Mouse (Mus musculus): ENCODE results near the gene Gm42878. TPM values are rescaled to one million over a fixed set of nuclear protein-coding genes. Genes with fewer than 3 reads are reported as not detected.
A peak's percentile ranks its signal among the peaks of the same experiment; 100 is the strongest.
"Not testable (repeated sequence)": the region's sequence is repeated elsewhere in the genome, so short reads cannot be mapped to it uniquely, and the experiment has no call there.

Gene Gm42878
- polyA plus RNA-seq, 1 experiment from 2014 or later: not detected

DNA sequence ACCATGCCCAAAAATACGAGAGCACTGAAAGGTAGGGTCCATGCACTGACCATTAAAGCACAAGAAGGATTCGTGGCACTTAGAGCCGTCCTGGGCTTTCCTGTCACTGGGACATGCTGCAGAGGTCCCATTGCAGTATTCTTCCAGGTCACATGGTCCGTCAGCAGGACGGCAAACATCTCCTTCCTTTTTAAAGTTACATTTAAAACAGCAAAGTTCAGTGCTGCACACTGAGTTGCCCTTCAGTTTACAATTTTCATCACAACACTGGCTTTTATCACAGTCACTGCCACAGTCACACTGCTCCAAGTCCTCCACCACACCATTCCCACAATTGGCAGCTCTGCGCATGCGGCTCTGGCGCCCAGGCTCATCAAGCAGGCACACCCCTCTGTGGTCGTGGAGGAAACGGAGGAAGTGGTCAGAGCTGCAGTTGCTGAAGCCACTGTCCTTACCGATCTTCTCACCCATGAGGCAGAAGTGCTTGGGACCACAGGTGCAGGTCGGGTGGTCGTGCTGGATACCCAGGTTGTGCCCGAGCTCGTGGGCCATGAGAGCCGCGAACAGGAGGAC is 43.8 kb downstream of the Gm42878 start:
- H3K4me1 ChIP-seq (ENCODE audit: control insufficient read depth, insufficient read depth, low read length); H3K4me2 ChIP-seq (ENCODE audit: low read depth, severe bottlenecking); H3K4me3 ChIP-seq (ENCODE audit: low read depth, low read length); H3K27me3 ChIP-seq (ENCODE audit: control insufficient read depth, insufficient read depth, low read length); H3K27ac ChIP-seq (replicated peaks; ENCODE audit: low read depth, low read length); ATAC-seq (ENCODE audit: insufficient number of reproducible peaks, low FRiP score, low TSS enrichment, low read depth); H3K9ac ChIP-seq (ENCODE audit: low read length); H3K36me3 ChIP-seq (ENCODE audit: control insufficient read depth, insufficient read depth, low read length); DNase-seq (ENCODE audit: low spot score); H3K9me3 ChIP-seq (ENCODE audit: control insufficient read depth, low read length): not testable (repeated sequence)
- 76% methylated on average over 10 of the region's 17 CpGs for WGBS

GRCm38 (mm10) chr5:121500719-121501118 is 44.6 kb downstream of the Gm42878 start:
- WGBS: 72% methylated on average over 7 of the region's 7 CpGs
- no peak overlapping the region for H3K4me2 ChIP-seq (ENCODE audit: low read depth, severe bottlenecking)

GRCm38 (mm10) chr5:121493305-121493704 is 52.0 kb downstream of the Gm42878 start:
- Histone ChIP-seq H3K27me3 (ENCODE audit: control insufficient read depth, insufficient read depth, low read length) (no peaks in the 10 kb centered on the region), H3K4me2 (ENCODE audit: low read depth, severe bottlenecking) (no peak overlapping the region), H3K9me3 (ENCODE audit: control insufficient read depth, low read length) (no peaks in the 10 kb centered on the region; the same call in 1 of the 2 replicates), H3K36me3 (ENCODE audit: control insufficient read depth, insufficient read depth, low read length) (no peaks in the 10 kb centered on the region), H3K27ac (replicated peaks; ENCODE audit: low read depth, low read length) (no peak overlapping the region), H3K4me1 (ENCODE audit: control insufficient read depth, insufficient read depth, low read length) (no peaks in the 10 kb centered on the region), H3K4me3 (ENCODE audit: low read depth, low read length) (no peak overlapping the region), H3K9ac (ENCODE audit: low read length) (no peak overlapping the region)
- DNase-seq (ENCODE audit: low spot score): no peak
- 69% methylated on average over 8 of the region's 8 CpGs for WGBS
- ATAC-seq (ENCODE audit: insufficient number of reproducible peaks, low FRiP score, low TSS enrichment, low read depth): no peak

More at GRCm38 (mm10) chr5:121500719-121501118, 44.6 kb downstream of the Gm42878 start:
- no peak for DNase-seq (ENCODE audit: low spot score)
- Histone ChIP-seq H3K9ac (ENCODE audit: low read length) (no peak overlapping the region), H3K27me3 (ENCODE audit: control insufficient read depth, insufficient read depth, low read length) (no peaks in the 10 kb centered on the region), H3K36me3 (ENCODE audit: control insufficient read depth, insufficient read depth, low read length) (no peaks in the 10 kb centered on the region), H3K9me3 (ENCODE audit: control insufficient read depth, low read length) (no peaks in the 10 kb centered on the region; the same call in 1 of the 2 replicates), H3K4me3 (ENCODE audit: low read depth, low read length) (no peak overlapping the region), H3K27ac (replicated peaks; ENCODE audit: low read depth, low read length) (no peak overlapping the region), H3K4me1 (ENCODE audit: control insufficient read depth, insufficient read depth, low read length) (no peaks in the 10 kb centered on the region)
- ATAC-seq (ENCODE audit: insufficient number of reproducible peaks, low FRiP score, low TSS enrichment, low read depth): no peak

DNA sequence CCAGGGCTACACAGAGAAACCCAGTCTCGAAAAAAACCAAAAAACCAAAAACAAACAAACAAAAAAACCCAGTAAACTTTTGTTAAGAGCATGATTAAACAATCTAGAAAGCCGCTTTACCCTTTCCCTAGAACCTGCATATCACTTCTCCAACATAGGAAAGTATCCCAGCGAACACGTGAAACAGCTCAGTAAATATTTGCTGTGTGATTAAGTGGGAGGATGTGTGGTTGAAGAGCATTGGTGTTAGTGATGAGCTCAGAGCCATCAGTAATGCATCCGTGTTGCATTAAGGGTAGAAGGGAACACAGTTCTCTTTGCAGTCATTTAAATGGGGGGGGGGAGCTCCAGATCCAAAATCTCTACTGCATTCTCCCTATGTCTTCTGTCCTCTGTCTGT is 60.5 kb downstream of the Gm42878 start:
- no peak overlapping the region for H3K27ac ChIP-seq (replicated peaks; ENCODE audit: low read depth, low read length)
- H3K4me2 ChIP-seq (ENCODE audit: low read depth, severe bottlenecking): no peak overlapping the region
- ATAC-seq (ENCODE audit: insufficient number of reproducible peaks, low FRiP score, low TSS enrichment, low read depth): no peak
- H3K4me1 ChIP-seq (ENCODE audit: control insufficient read depth, insufficient read depth, low read length): no peaks in the 10 kb centered on the region
- no peak overlapping the region for H3K4me3 ChIP-seq (ENCODE audit: low read depth, low read length)
- 82% methylated on average over 5 of the region's 5 CpGs for WGBS
- H3K9ac ChIP-seq (ENCODE audit: low read length): no peak overlapping the region
- no peaks in the 10 kb centered on the region for H3K36me3 ChIP-seq (ENCODE audit: control insufficient read depth, insufficient read depth, low read length)
- no peaks in the 10 kb centered on the region for H3K27me3 ChIP-seq (ENCODE audit: control insufficient read depth, insufficient read depth, low read length)
- no peak for DNase-seq (ENCODE audit: low spot score)
- H3K9me3 ChIP-seq (ENCODE audit: control insufficient read depth, low read length): no peaks in the 10 kb centered on the region

DNA sequence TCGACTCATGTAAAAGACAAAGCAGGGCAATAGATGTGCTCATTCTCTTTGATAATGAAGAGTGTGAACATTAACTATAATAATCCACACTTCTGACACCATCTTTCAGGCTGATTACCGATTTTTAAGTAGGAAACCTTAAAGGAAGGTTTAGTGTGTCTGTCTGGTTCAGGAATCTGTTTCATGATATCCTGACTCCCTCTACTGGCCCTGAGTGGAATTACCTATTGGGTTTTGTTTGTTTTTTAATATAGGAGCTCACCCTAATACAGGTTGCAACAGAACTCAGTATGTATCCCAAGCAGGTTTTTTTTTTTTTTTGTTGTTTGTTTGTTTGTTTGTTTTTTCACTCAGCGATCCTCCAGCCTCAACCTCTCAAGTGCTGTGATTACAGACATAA is 67.6 kb downstream of the Gm42878 start:
- no peak overlapping the region for H3K27ac ChIP-seq (replicated peaks; ENCODE audit: low read depth, low read length)
- H3K4me3 ChIP-seq (ENCODE audit: low read depth, low read length): no peak overlapping the region
- H3K27me3 ChIP-seq (ENCODE audit: control insufficient read depth, insufficient read depth, low read length): no peaks in the 10 kb centered on the region
- H3K9me3 ChIP-seq (ENCODE audit: control insufficient read depth, low read length): no peaks in the 10 kb centered on the region
- no peak overlapping the region for H3K4me2 ChIP-seq (ENCODE audit: low read depth, severe bottlenecking)
- DNase-seq (ENCODE audit: low spot score) (peak; percentile 34), ATAC-seq (ENCODE audit: insufficient number of reproducible peaks, low FRiP score, low TSS enrichment, low read depth) (no peak)
- H3K9ac ChIP-seq (ENCODE audit: low read length): no peak overlapping the region
- no peaks in the 10 kb centered on the region for H3K36me3 ChIP-seq (ENCODE audit: control insufficient read depth, insufficient read depth, low read length)
- 43% methylated on average over 3 of the region's 3 CpGs for WGBS
- H3K4me1 ChIP-seq (ENCODE audit: control insufficient read depth, insufficient read depth, low read length): no peaks in the 10 kb centered on the region

GRCm38 (mm10) chr5:121476040-121476439 is 69.2 kb downstream of the Gm42878 start:
- no peak overlapping the region for H3K9ac ChIP-seq (ENCODE audit: low read length)
- no peaks in the 10 kb centered on the region for H3K27me3 ChIP-seq (ENCODE audit: control insufficient read depth, insufficient read depth, low read length)
- no peak overlapping the region for H3K4me3 ChIP-seq (ENCODE audit: low read depth, low read length)
- H3K4me2 ChIP-seq (ENCODE audit: low read depth, severe bottlenecking): no peak overlapping the region
- WGBS: 89% methylated on average over 1 of the region's 1 CpGs
- H3K27ac ChIP-seq (replicated peaks; ENCODE audit: low read depth, low read length): no peak overlapping the region
- ATAC-seq (ENCODE audit: insufficient number of reproducible peaks, low FRiP score, low TSS enrichment, low read depth): no peak
- no peaks in the 10 kb centered on the region for H3K4me1 ChIP-seq (ENCODE audit: control insufficient read depth, insufficient read depth, low read length)
- no peaks in the 10 kb centered on the region for H3K9me3 ChIP-seq (ENCODE audit: control insufficient read depth, low read length)
- DNase-seq (ENCODE audit: low spot score): no peak
- no peaks in the 10 kb centered on the region for H3K36me3 ChIP-seq (ENCODE audit: control insufficient read depth, insufficient read depth, low read length)

GRCm38 (mm10) chr5:121474610-121475009 is 70.7 kb downstream of the Gm42878 start:
- no peak for ATAC-seq (ENCODE audit: insufficient number of reproducible peaks, low FRiP score, low TSS enrichment, low read depth)
- WGBS: 85% methylated on average over 7 of the region's 7 CpGs

GRCm38 (mm10) chr5:121472411-121472810 is 72.9 kb downstream of the Gm42878 start:
- Histone ChIP-seq H3K27ac (replicated peaks; ENCODE audit: low read depth, low read length) (no peak overlapping the region), H3K9me3 (ENCODE audit: control insufficient read depth, low read length) (no peaks in the 10 kb centered on the region), H3K27me3 (ENCODE audit: control insufficient read depth, insufficient read depth, low read length) (no peaks in the 10 kb centered on the region), H3K4me3 (ENCODE audit: low read depth, low read length) (no peak overlapping the region), H3K4me1 (ENCODE audit: control insufficient read depth, insufficient read depth, low read length) (no peaks in the 10 kb centered on the region), H3K36me3 (ENCODE audit: control insufficient read depth, insufficient read depth, low read length) (no peaks in the 10 kb centered on the region), H3K4me2 (ENCODE audit: low read depth, severe bottlenecking) (no peak overlapping the region), H3K9ac (ENCODE audit: low read length) (no peak overlapping the region)
- DNase-seq (ENCODE audit: low spot score): no peak
- 84% methylated on average over 2 of the region's 2 CpGs for WGBS
- ATAC-seq (ENCODE audit: insufficient number of reproducible peaks, low FRiP score, low TSS enrichment, low read depth): no peak

More at GRCm38 (mm10) chr5:121474610-121475009, 70.7 kb downstream of the Gm42878 start:
- Histone ChIP-seq H3K36me3 (ENCODE audit: control insufficient read depth, insufficient read depth, low read length) (no peaks in the 10 kb centered on the region), H3K9me3 (ENCODE audit: control insufficient read depth, low read length) (no peaks in the 10 kb centered on the region), H3K27me3 (ENCODE audit: control insufficient read depth, insufficient read depth, low read length) (no peaks in the 10 kb centered on the region), H3K4me2 (ENCODE audit: low read depth, severe bottlenecking) (no peak overlapping the region), H3K4me3 (ENCODE audit: low read depth, low read length) (no peak overlapping the region), H3K9ac (ENCODE audit: low read length) (no peak overlapping the region), H3K4me1 (ENCODE audit: control insufficient read depth, insufficient read depth, low read length) (no peaks in the 10 kb centered on the region), H3K27ac (replicated peaks; ENCODE audit: low read depth, low read length) (no peak overlapping the region)
- no peak for DNase-seq (ENCODE audit: low spot score)

GRCm38 (mm10) chr5:121469566-121469965 is 75.7 kb downstream of the Gm42878 start:
- H3K9me3 ChIP-seq (ENCODE audit: control insufficient read depth, low read length): no peaks in the 10 kb centered on the region
- H3K4me3 ChIP-seq (ENCODE audit: low read depth, low read length): no peak overlapping the region
- 14% methylated on average over 3 of the region's 3 CpGs for WGBS
- no peak overlapping the region for H3K27ac ChIP-seq (replicated peaks; ENCODE audit: low read depth, low read length)
- H3K4me2 ChIP-seq (ENCODE audit: low read depth, severe bottlenecking): no peak overlapping the region
- DNase-seq (ENCODE audit: low spot score): no peak
- H3K4me1 ChIP-seq (ENCODE audit: control insufficient read depth, insufficient read depth, low read length): no peaks in the 10 kb centered on the region
- H3K27me3 ChIP-seq (ENCODE audit: control insufficient read depth, insufficient read depth, low read length): no peaks in the 10 kb centered on the region
- H3K9ac ChIP-seq (ENCODE audit: low read length): no peak overlapping the region
- no peak for ATAC-seq (ENCODE audit: insufficient number of reproducible peaks, low FRiP score, low TSS enrichment, low read depth)
- H3K36me3 ChIP-seq (ENCODE audit: control insufficient read depth, insufficient read depth, low read length): no peaks in the 10 kb centered on the region

All from limb, embryonic 11.5 days (tissue).